Mouse (Mus musculus) liver (tissue): ENCODE results near the gene Fam193b.

ENCODE experiments used
- DNase-seq: peaks from one replicate; pipeline ENCODE4 v3.0.0-alpha.2; 2020; ENCODE audit warnings: mixed read lengths

Gene Fam193b

GRCm38 (mm10) chr13:55494883-55495621 lies 75.9 kb downstream of the Fam193b start:
- no peak for DNase-seq

DNA sequence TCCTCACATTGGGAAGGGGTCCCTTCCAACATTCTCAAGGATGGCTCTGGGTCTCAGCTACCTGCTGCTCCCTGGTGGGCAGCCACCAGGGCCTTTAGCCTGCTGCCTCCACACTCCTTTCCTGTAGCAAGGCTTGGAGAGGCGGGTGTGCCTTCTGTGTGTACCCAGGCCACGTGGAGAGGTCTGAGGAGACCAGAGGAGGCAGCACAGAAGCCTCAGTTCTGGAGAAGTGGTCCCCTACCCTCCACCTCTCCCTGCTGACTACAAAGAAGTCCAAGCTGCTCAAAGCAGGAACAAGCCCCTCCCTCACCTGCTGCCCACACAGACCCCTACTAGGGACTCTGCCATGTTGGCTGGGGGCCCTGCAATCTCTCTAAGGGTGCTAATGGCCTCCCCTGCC lies 76.7 kb downstream of the Fam193b start:
- DNase-seq: no peak
